Mouse (Mus musculus) hindbrain, embryonic 11.5 days (tissue): ENCODE data around the gene Cep250. TPM values are rescaled to one million over a fixed set of nuclear protein-coding genes. Genes with fewer than 3 reads are reported as not detected.

Source experiments
- ATAC-seq: fragments of 200-750 bp; cut with Nextera tagmentation; 2 replicates; pipeline ENCODE4 v1.8.0; 2017; ENCODE audit warnings: mild to moderate bottlenecking, moderate TSS enrichment, moderate library complexity; ENCODE audit not compliant: low FRiP score
- DNase-seq: peaks from one replicate; pipeline ENCODE4 v3.0.0-alpha.2; 2015; ENCODE audit warnings: low spot score
- H3K27ac ChIP-seq: fragments of 300-500 bp; sonication (generic); 2 replicates; pipeline ENCODE4 v1.5.1; 2014; ENCODE audit warnings: mild to moderate bottlenecking, low read depth, low read length
- H3K27me3 ChIP-seq: fragments of 300-500 bp; sonication (generic); 2 replicates; pipeline ENCODE4 v1.6.1; 2014; ENCODE audit warnings: mild to moderate bottlenecking, low read length, moderate library complexity, mixed read lengths; ENCODE audit not compliant: control insufficient read depth, insufficient read depth
- H3K36me3 ChIP-seq: fragments of 300-500 bp; sonication (generic); 2 replicates; pipeline ENCODE4 v1.6.1; 2014; ENCODE audit warnings: mild to moderate bottlenecking, low read length, moderate library complexity, mixed read lengths; ENCODE audit not compliant: control insufficient read depth, insufficient read depth
- H3K4me1 ChIP-seq: fragments of 300-500 bp; sonication (generic); replicated peaks from 2 replicates; pipeline ENCODE4 v1.6.1; 2014; ENCODE audit warnings: low read length, mixed read lengths; ENCODE audit not compliant: control insufficient read depth, insufficient read depth
- H3K4me2 ChIP-seq: fragments of 300-500 bp; sonication (generic); replicated peaks from 2 replicates; pipeline ENCODE4 v1.6.1; 2014; ENCODE audit warnings: mild to moderate bottlenecking, low read depth, low read length
- H3K4me3 ChIP-seq: fragments of 300-500 bp; sonication (generic); 2 replicates; pipeline ENCODE4 v1.5.1; 2014; ENCODE audit warnings: low read depth, low read length
- H3K9ac ChIP-seq: fragments of 300-500 bp; sonication (generic); 2 replicates; pipeline ENCODE4 v1.6.1; 2014; ENCODE audit warnings: low read depth, low read length
- H3K9me3 ChIP-seq: fragments of 300-500 bp; sonication (generic); 2 replicates; pipeline ENCODE4 v1.6.1; 2016; ENCODE audit warnings: low read length; ENCODE audit not compliant: control insufficient read depth
- WGBS: fragments of 180-500 bp; shearing (Covaris S2); extraction: QIAGEN DNeasy Blood & Tissue Kit; methylation state at CpG from one replicate; pipeline ENCODE4 v1.1.7; 2014; 5-methylcytosine and 5-hydroxymethylcytosine counted together
- polyA plus RNA-seq: library from polyadenylated mRNA; unstranded; fragments of >200 nt; fragmentation: Nextera tagmentation; extraction: Ambion mirVana; gene quantifications from 2 replicates; pipeline ENCODE4 v1.2.1, GENCODE M21; 2014

Cep250 gene
- polyA plus RNA-seq, 1 experiment from 2014 or later: 23.3 TPM

DNA sequence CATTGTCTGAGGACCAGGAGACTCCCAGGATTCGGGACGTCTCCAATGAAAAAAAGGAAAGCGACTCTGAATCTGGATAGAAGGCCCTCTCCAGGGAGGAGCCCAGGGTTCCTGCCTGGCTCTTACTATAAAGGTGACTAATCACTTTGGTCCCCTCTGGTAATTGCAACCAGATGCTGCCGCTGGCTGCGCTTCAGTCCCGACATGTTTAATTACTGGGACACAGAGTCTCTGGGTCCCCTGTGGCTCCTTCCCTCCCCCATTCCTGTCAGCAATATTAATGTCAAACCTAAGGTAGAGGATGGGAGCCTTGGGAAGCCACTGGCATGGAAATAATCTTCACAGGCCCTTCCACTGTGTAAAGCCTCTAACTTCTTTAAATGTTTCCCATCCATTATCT, 6.9 kb upstream of the Cep250 start:
- no peaks in the 10 kb centered on the region for H3K36me3 ChIP-seq
- no peak overlapping the region for H3K9ac ChIP-seq
- H3K4me1 ChIP-seq: 0 out of 2 replicates have a peak, but pooled peaks cover 4% of the 10 kb centered on the region
- H3K9me3 ChIP-seq: no peaks in the 10 kb centered on the region
- 22% methylated on average over 6 of the region's 6 CpGs for WGBS
- no peak overlapping the region for H3K4me3 ChIP-seq
- H3K27ac ChIP-seq: peak overlapping the region; percentile 20; the same call in 1 of the 2 replicates
- ATAC-seq (no peak; the same call in 1 of the 2 replicates), DNase-seq (peak; percentile 56)
- H3K27me3 ChIP-seq: peaks cover 2% of the 10 kb centered on the region; the same call in 1 of the 2 replicates
- no peak overlapping the region for H3K4me2 ChIP-seq

DNA sequence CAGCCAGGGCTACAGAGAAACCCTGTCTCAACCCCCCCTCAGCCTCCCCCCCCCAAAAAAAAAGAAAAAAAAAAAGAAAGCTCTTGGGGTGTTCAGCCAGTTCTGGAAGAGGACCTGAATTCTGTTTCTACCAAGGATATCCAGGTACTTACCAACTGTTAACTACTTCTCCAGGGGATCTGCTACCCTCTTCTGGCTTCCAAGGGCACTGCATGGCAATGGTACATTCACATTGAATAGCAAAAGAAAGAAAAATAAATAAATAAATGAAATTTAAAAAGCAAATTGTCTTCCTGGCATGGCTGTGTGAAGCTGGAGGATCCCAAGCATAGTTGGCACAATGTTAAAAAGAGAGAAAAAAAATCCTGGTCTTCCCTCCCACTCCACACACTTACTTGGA, 4.3 kb upstream of the Cep250 start:
- Histone ChIP-seq H3K27ac (no peak overlapping the region), H3K4me3 (no peak overlapping the region), H3K9ac (no peak overlapping the region), H3K36me3 (no peaks in the 10 kb centered on the region), H3K4me1 (0 out of 2 replicates have a peak, but pooled peaks cover 2% of the 10 kb centered on the region), H3K27me3 (peaks cover 2% of the 10 kb centered on the region; the same call in 1 of the 2 replicates), H3K4me2 (no peak overlapping the region), H3K9me3 (no peaks in the 10 kb centered on the region)
- DNase-seq (peak; percentile 62), ATAC-seq (no peak)

DNA sequence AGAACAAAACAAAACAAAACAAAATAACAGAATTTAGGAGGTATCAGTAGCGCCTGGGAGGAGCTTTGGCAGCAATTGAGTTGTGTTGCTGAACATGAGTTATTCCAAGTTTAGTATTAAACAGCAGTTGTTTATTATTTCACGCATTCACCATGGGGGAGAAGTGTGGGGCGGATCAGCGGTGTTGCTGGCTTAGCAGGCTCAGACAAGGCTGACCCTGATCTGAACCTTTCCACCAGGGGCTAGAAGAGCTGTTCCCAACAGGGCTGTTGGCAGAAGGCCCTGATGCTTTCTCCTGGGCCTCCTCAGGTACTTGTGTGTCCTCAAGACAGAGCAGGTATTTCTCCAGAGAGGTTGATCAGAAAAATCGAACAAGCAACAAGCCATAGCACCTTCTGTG, 3.7 kb downstream of the Cep250 start:
- DNase-seq (no peak), ATAC-seq (no peak)
- 90% methylated on average over 5 of the region's 5 CpGs for WGBS

DNA sequence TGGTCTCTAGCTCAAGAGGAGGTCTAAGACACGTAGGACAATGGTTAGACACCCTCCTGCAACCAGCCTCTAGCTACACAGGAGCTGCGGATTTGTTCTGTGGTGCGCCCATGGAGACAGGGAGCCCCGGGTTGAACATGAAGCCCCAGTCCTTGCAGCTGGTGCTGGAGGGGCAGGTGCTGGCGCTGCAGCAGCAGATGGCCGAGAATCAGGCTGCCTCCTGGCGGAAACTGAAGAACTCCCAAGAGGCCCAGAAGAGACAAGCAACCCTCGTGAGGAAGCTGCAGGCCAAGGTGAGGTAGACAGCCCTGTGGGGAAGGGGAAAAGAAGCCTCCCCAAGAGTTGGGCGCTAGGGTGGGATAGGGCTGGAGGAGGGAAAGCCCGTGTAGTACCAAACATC, 5.6 kb downstream of the Cep250 start:
- no peak overlapping the region for H3K4me2 ChIP-seq
- H3K4me1 ChIP-seq: no peaks in the 10 kb centered on the region
- no peak for ATAC-seq
- H3K27ac ChIP-seq: no peak overlapping the region
- DNase-seq: no peak
- H3K9ac ChIP-seq: no peak overlapping the region
- H3K9me3 ChIP-seq: no peaks in the 10 kb centered on the region
- peaks cover 8% of the 10 kb centered on the region; the same call in 1 of the 2 replicates for H3K36me3 ChIP-seq
- no peak overlapping the region for H3K4me3 ChIP-seq
- H3K27me3 ChIP-seq: no peaks in the 10 kb centered on the region
- 78% methylated on average over 9 of the region's 10 CpGs for WGBS

More for the DNA sequence above, 3.7 kb downstream of the Cep250 start:
- no peak overlapping the region for H3K27ac ChIP-seq
- H3K4me2 ChIP-seq: no peak overlapping the region
- H3K4me1 ChIP-seq: no peaks in the 10 kb centered on the region
- H3K4me3 ChIP-seq: no peak overlapping the region
- no peak overlapping the region for H3K9ac ChIP-seq
- H3K9me3 ChIP-seq: no peaks in the 10 kb centered on the region
- H3K27me3 ChIP-seq: no peaks in the 10 kb centered on the region
- 0 out of 2 replicates have a peak, but pooled peaks cover 6% of the 10 kb centered on the region for H3K36me3 ChIP-seq

DNA sequence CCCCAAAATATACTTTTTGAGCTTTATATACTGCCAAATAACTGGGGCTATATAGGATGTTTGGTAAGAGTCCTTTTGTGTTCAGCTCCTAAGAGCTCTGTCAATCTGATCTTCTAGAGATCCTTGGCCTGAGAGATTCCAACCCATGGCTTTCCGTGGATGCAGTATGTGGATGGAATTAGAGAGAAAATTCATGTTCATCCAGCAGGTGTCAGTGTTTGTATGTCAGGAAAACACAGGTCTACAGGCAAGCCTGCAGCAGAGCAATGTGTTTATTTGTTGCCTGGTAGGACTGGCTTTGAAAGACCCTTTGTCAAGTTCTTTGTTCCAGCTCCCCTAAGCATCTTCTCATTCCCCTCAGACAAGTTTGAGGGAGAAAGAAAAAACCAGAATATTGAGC, 6.7 kb downstream of the Cep250 start:
- Histone ChIP-seq H3K27me3 (no peaks in the 10 kb centered on the region), H3K4me2 (no peak overlapping the region), H3K9ac (no peak overlapping the region), H3K9me3 (no peaks in the 10 kb centered on the region), H3K27ac (no peak overlapping the region), H3K4me3 (no peak overlapping the region), H3K4me1 (no peaks in the 10 kb centered on the region), H3K36me3 (peaks cover 13% of the 10 kb centered on the region)
- WGBS: 55% methylated on average over 1 of the region's 1 CpGs
- DNase-seq (peak; percentile 49), ATAC-seq (no peak)

DNA sequence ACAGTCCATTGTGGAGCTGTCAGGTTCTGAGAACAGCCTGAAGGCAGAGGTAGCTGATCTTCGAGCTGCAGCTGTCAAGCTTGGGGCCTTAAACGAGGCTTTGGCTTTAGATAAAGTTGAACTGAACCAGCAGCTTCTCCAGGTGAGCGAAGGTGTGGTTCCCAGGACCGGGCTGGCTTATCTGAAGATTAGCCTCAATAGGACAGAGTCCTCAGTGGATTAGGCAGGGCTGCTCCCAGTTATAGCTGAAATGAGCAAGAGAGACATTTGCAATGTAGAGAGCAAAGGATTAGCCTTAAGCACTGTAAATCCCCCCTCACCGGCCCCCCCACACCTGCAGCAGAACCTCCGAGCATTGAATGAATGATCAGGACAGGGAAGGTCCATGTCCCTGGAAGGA, 17.1 kb downstream of the Cep250 start:
- DNase-seq (no peak), ATAC-seq (no peak)
- Histone ChIP-seq H3K36me3 (peaks cover 16% of the 10 kb centered on the region), H3K4me2 (no peak overlapping the region), H3K4me3 (no peak overlapping the region), H3K9ac (no peak overlapping the region), H3K27me3 (no peaks in the 10 kb centered on the region), H3K4me1 (no peaks in the 10 kb centered on the region), H3K9me3 (no peaks in the 10 kb centered on the region), H3K27ac (no peak overlapping the region)
- 89% methylated on average over 6 of the region's 6 CpGs for WGBS

DNA sequence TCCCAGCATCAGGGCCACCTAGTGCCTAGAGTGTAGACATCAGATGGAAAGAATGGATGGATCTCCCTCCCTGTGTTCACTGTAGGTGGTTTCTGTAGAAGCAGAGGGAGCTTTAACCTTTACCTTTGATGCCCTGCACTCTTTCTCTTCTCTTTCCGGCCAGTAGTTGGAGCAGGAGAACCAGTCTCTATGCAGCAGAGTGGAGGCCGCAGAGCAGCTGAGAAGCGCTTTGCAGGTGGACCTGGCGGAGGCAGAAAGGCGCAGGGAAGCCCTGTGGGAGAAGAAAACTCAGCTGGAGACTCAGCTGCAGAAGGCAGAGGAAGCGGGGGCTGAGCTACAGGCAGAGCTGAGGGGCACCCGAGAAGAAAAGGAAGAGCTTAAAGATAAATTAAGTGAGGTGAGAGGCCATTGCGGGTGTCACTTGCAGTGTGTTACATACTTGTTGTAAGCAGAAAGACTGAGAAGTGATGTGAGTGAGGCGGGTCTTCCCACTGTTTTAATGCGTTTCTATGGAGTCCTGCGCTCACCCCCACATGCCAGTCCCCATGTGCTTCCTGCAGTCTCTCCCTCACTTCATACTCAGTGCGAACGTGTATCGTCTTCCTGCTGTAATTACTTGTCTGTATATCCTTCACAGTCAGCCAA, 18.0 kb downstream of the Cep250 start:
- Histone ChIP-seq H3K36me3 (peaks cover 13% of the 10 kb centered on the region), H3K9me3 (no peaks in the 10 kb centered on the region), H3K27ac (no peak overlapping the region), H3K27me3 (no peaks in the 10 kb centered on the region), H3K4me2 (no peak overlapping the region), H3K4me1 (no peaks in the 10 kb centered on the region), H3K4me3 (no peak overlapping the region), H3K9ac (no peak overlapping the region)
- ATAC-seq (no peak), DNase-seq (no peak)
- 87% methylated on average over 14 of the region's 14 CpGs for WGBS

DNA sequence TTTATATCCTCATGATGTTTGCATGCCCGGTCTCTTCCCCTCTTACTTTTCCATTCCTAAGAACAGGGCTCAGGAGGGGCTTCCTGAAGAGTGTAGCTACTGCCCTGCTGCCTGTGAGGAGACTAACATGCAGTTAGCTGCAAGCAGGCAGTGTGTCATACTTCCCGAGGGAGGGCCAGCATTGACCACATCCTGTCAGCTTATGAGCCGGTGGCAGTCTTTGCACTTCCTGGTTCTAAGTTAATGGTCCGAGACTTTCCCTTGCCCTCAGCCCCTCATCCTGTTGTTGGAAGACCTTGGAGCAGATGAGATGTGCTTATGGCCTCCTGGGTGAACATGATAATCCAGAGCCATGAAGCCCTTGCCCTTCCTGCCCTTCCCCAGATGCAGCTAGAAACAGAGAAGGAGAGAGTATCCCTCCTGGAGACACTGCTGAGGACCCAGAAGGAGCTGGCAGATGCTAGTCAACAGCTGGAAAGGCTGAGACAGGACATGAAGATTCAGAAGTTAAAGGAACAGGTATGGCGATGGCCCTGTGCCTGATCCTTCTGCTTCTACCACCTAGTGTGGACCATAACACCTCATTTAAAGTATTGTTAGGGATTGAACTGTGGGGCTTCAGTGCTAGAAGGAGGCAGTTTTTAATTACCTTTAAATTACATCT, 23.2 kb downstream of the Cep250 start:
- Histone ChIP-seq H3K9me3 (no peaks in the 10 kb centered on the region), H3K9ac (no peak overlapping the region), H3K4me1 (no peaks in the 10 kb centered on the region), H3K4me2 (no peak overlapping the region), H3K27ac (no peak overlapping the region), H3K27me3 (no peaks in the 10 kb centered on the region), H3K36me3 (peaks cover 18% of the 10 kb centered on the region; the same call in 1 of the 2 replicates), H3K4me3 (no peak overlapping the region)
- no peak for DNase-seq
- 89% methylated on average over 5 of the region's 5 CpGs for WGBS
- no peak for ATAC-seq

DNA sequence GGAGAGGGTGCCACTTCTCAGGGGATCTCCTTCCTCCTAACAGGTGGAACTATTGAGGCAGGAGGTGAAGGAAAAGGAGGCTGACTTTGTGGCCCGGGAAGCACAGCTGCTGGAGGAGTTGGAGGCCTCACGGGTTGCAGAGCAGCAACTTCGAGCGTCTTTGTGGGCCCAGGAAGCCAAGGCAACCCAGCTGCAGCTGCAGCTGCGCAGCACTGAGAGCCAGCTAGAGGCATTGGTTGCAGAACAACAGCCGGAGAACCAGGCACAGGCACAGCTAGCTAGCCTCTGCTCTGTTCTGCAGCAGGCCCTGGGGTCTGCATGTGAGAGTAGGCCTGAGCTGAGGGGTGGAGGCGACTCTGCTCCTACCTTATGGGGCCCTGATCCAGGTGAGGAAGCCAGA, 29.5 kb downstream of the Cep250 start:
- Histone ChIP-seq H3K36me3 (peaks cover 22% of the 10 kb centered on the region; the same call in 1 of the 2 replicates), H3K9me3 (no peaks in the 10 kb centered on the region), H3K27ac (no peak overlapping the region), H3K4me1 (no peaks in the 10 kb centered on the region), H3K4me2 (no peak overlapping the region), H3K9ac (no peak overlapping the region), H3K27me3 (no peaks in the 10 kb centered on the region), H3K4me3 (no peak overlapping the region)
- no peak for DNase-seq
- WGBS: 96% methylated on average over 7 of the region's 7 CpGs
- no peak for ATAC-seq
